Mouse (Mus musculus) bone marrow, adult 2 months (tissue): ENCODE data around the gene Nme7.

ENCODE experiments used
- CTCF ChIP-seq: fragments of 200-500 bp; IDR thresholded peaks from 2 replicates; pipeline ENCODE4 v1.5.1; 2011; ENCODE audit warnings: low read length, control low read depth; ENCODE audit not compliant: control insufficient read depth, insufficient read depth
- POLR2A ChIP-seq: fragments of 200-500 bp; IDR thresholded peaks from 2 replicates; pipeline ENCODE4 v1.6.1; 2011; ENCODE audit warnings: low read depth, mild to moderate bottlenecking, control low read depth, low read length, borderline replicate concordance; ENCODE audit not compliant: control insufficient read depth

- TF ChIP-seq POLR2A: no peak
- no peak for TF ChIP-seq CTCF
Measured at GRCm38 (mm10) chr1:164447521-164447920, 143.6 kb downstream of the Nme7 start.
